Comparison of ENCODE assay signal across 15 mouse cellular contexts in the genomic region with DNA sequence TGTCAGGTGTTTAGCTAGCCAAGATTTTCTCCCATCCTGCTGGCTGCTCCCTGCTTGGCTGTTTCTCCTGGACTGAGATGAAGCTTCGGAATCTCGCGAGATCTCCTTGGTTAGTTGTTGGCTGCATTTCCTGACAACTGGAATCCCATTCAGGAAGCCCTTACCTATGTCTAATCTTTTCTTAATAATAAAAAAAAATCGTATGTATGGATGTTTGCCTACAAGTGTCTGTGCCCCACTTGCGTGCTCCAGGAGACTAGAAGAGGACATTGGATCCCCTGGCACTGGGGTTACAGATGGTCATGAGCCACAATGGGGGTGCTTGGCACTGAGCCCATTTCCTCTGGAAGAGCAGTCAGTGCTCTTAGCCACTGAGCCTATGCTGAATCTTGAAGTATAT. TPM values are rescaled to one million over a fixed set of nuclear protein-coding genes. Genes with fewer than 3 reads are reported as not detected.
A peak's percentile ranks its signal among the peaks of the same experiment; 100 is the strongest.
DNase-seq lines count a peak whose midpoint lies in the region; ATAC-seq and TF ChIP-seq lines count a peak whose summit lies in the region.
"Had no signal": no experiment of that assay in that cellular context is flagged by ENCODE, and none has a peak within 500 bp of the region (broad histone marks: within the 10 kb centered on the region; RNA-seq: fewer than 3 reads in every experiment).

No protein-coding gene starts in this region.

- H3K9ac ChIP-seq in ES-E14 (ENCODE audit: insufficient read depth, low read depth, low read length, poor library complexity, severe bottlenecking), result no peak overlapping the region
- H3K9ac ChIP-seq: embryonic facial prominence, embryonic 12.5 days; hindbrain, embryonic 13.5 days; liver, embryonic 14.5 days had no signal

- no peaks in the 10 kb centered on the region for H3K36me3 ChIP-seq in ES-E14 (ENCODE audit: control insufficient read depth, insufficient read depth, low read length, poor library complexity, severe bottlenecking)
- H3K36me3 ChIP-seq: embryonic facial prominence, embryonic 12.5 days; hindbrain, embryonic 13.5 days had no signal

- no peak for ATAC-seq in cerebellum, adult (ENCODE audit: insufficient number of reproducible peaks, low FRiP score, low TSS enrichment)
- no peak for ATAC-seq in frontal cortex, adult (ENCODE audit: low TSS enrichment)

- H3K4me3 ChIP-seq in ES-E14 (ENCODE audit: insufficient read depth in 1 of 2, low read depth in 1 of 2, low read length in 2 of 2, poor library complexity in 1 of 2, severe bottlenecking in 1 of 2), result no peak overlapping the region
- H3K4me3 ChIP-seq: embryonic facial prominence, embryonic 12.5 days; hindbrain, embryonic 13.5 days had no signal

- in situ Hi-C loops in ES-E14 (cut with MboI; ENCODE audit: low sequenced_read_pairs in 2 of 2, unreplicated experiment in 2 of 2), result no loop called here

- H3K4me1 ChIP-seq in ES-E14 (ENCODE audit: control insufficient read depth in 2 of 2, insufficient read depth in 2 of 2, low read length in 2 of 2, poor library complexity in 1 of 2), result peaks cover 6 to 33% of the 10 kb centered on the region in 2 experiments; a peak in 2 of 4 replicates
- H3K4me1 ChIP-seq: embryonic facial prominence, embryonic 12.5 days had no signal

- DNase-seq in cerebellum, adult 11 months, result peak; percentile 43
- DNase-seq in layer of hippocampus, adult 9-11 months, result peak; percentile 46
- no peak for DNase-seq in layer of hippocampus, adult 11-12 months (ENCODE audit: low spot score)
- no peak for DNase-seq in ES-E14 (ENCODE audit: low read depth, low spot score)
- peak; percentile 69 for DNase-seq in cerebellum, adult 9-10 months
- DNase-seq in kidney, postnatal 10 days, result no peak
- DNase-seq: adrenal gland, postnatal 14 days; heart, adult 11 months; kidney, adult 18-20 months; lung, postnatal 10 days had no signal

- H3K27ac ChIP-seq in ES-E14 (ENCODE audit: insufficient read depth, low read depth, low read length, poor library complexity, severe bottlenecking), result no peak overlapping the region
- H3K27ac ChIP-seq: embryonic facial prominence, embryonic 12.5 days; hindbrain, embryonic 13.5 days; liver, embryonic 14.5 days had no signal

- H3K9me3 ChIP-seq in ES-E14 (ENCODE audit: control insufficient read depth, insufficient read depth, low read depth, low read length), result no peaks in the 10 kb centered on the region
- H3K9me3 ChIP-seq: embryonic facial prominence, embryonic 12.5 days; hindbrain, embryonic 13.5 days had no signal

TF ChIP-seq in ES-E14, 5 proteins besides CTCF, POLR2A, EP300 and RAD21:
- TF ChIP-seq ZC3H11A (IDR thresholded peaks at IDR 0.05; ENCODE audit: borderline replicate concordance, low read depth, low read length) (no peak), ZNF384 (IDR thresholded peaks at IDR 0.05; ENCODE audit: low read depth, low read length) (no peak), CHD2 (IDR thresholded peaks at IDR 0.05; ENCODE audit: low read depth, low read length) (peak; percentile 72), MAFK (IDR thresholded peaks at IDR 0.05; ENCODE audit: insufficient read depth, low read depth, low read length) (no peak), HCFC1 (IDR thresholded peaks at IDR 0.05; ENCODE audit: borderline replicate concordance, insufficient read depth, low read length) (no peak)

RNA-seq across cellular contexts. Expression of gene Gm1043, which starts 32.3 kb away (rescaled TPM):
- 0.05 TPM in 1 of 2 replicates, not detected in the other for total RNA-seq in ES-E14 (2012; rRNA removed)

Comparison
In these comparisons a context has a peak if more than half of its experiments do, and no peak if none do; other contexts are left out.
1. DNase-seq: peak in cerebellum, adult 11 months (single experiment), layer of hippocampus, adult 9-11 months (single experiment) and cerebellum, adult 9-10 months (single experiment); none in layer of hippocampus, adult 11-12 months (single experiment), ES-E14 (single experiment) and kidney, postnatal 10 days (single experiment).